Mouse (Mus musculus): ENCODE measurements around the gene Tmem30c.

GRCm38 (mm10) chr16:57317882-57318636 lies 25.4 kb upstream of the Tmem30c start:
- TF ChIP-seq CTCF (IDR thresholded peaks at IDR 0.05; ENCODE audit: low read depth) (no peak), EP300 (IDR thresholded peaks at IDR 0.05; ENCODE audit: low read depth) (no peak)

All from liver, postnatal 0 days (tissue).